Comparison of ENCODE assay signal across 15 mouse cellular contexts in genomic region chr10:58639291-58639690, GRCm38 (mm10). TPM values are rescaled to one million over a fixed set of nuclear protein-coding genes. Genes with fewer than 3 reads are reported as not detected.
A peak's percentile ranks its signal among the peaks of the same experiment; 100 is the strongest.
DNase-seq lines count a peak whose midpoint lies in the region; ATAC-seq and TF ChIP-seq lines count a peak whose summit lies in the region.
"Had no signal": no experiment of that assay in that cellular context is flagged by ENCODE, and none has a peak within 500 bp of the region (broad histone marks: within the 10 kb centered on the region; RNA-seq: fewer than 3 reads in every experiment).

No protein-coding gene starts in this region.

- DNase-seq in heart, postnatal 10 days: peak; percentile 45 to 48
- no peak for DNase-seq in heart, postnatal 36 days
- DNase-seq in midbrain, postnatal 0 days (ENCODE audit: low spot score): peak; percentile 72
- no peak for DNase-seq in midbrain, embryonic 11.5 days (ENCODE audit: low spot score, missing footprints)
- DNase-seq in cerebellum, postnatal 25 days: peak; percentile 54 to 76
- no peak for DNase-seq in limb, embryonic 10.5 days (ENCODE audit: low spot score)
- DNase-seq in urinary bladder, adult 2 months (ENCODE audit: low spot score): no peak
- DNase-seq: embryo, embryonic 11 days; gastrocnemius, postnatal 10 days; liver, postnatal 0 days had no signal

- no peak for TF ChIP-seq CTCF in midbrain, postnatal 0 days (IDR thresholded peaks at IDR 0.05)

- H3K27me3 ChIP-seq in midbrain, postnatal 0 days (ENCODE audit: insufficient read depth, low read length): no peaks in the 10 kb centered on the region
- no peaks in the 10 kb centered on the region for H3K27me3 ChIP-seq in midbrain, embryonic 11.5 days (ENCODE audit: control insufficient read depth, insufficient read depth, low read length)
- no peaks in the 10 kb centered on the region for H3K27me3 ChIP-seq in limb, embryonic 10.5 days (ENCODE audit: low read depth, poor library complexity, severe bottlenecking)
- H3K27me3 ChIP-seq: kidney, embryonic 15.5 days; limb, embryonic 13.5 days had no signal

- no peak overlapping the region for H3K4me3 ChIP-seq in midbrain, postnatal 0 days (ENCODE audit: low read depth, low read length)
- H3K4me3 ChIP-seq in midbrain, embryonic 11.5 days (ENCODE audit: low read depth, low read length): no peak overlapping the region
- H3K4me3 ChIP-seq in limb, embryonic 10.5 days: no peak overlapping the region
- H3K4me3 ChIP-seq: kidney, embryonic 15.5 days; limb, embryonic 13.5 days; myocyte had no signal

- H3K36me3 ChIP-seq in midbrain, postnatal 0 days (ENCODE audit: insufficient read depth, low read length): no peaks in the 10 kb centered on the region
- no peaks in the 10 kb centered on the region; the same call in 1 of the 2 replicates for H3K36me3 ChIP-seq in midbrain, embryonic 11.5 days (ENCODE audit: control insufficient read depth, insufficient read depth, low read length)
- no peaks in the 10 kb centered on the region for H3K36me3 ChIP-seq in limb, embryonic 10.5 days
- H3K36me3 ChIP-seq: kidney, embryonic 15.5 days; limb, embryonic 13.5 days had no signal

- no peaks in the 10 kb centered on the region for H3K4me1 ChIP-seq in midbrain, postnatal 0 days (ENCODE audit: insufficient read depth, low read length)
- H3K4me1 ChIP-seq in midbrain, embryonic 11.5 days (ENCODE audit: control insufficient read depth, insufficient read depth, low read length): peaks cover 15% of the 10 kb centered on the region
- peaks cover 41% of the 10 kb centered on the region for H3K4me1 ChIP-seq in limb, embryonic 10.5 days

- no peak overlapping the region for H3K27ac ChIP-seq in midbrain, postnatal 0 days (ENCODE audit: low read depth, low read length)
- no peak overlapping the region for H3K27ac ChIP-seq in midbrain, embryonic 11.5 days (ENCODE audit: low read depth, low read length)
- H3K27ac ChIP-seq in limb, embryonic 10.5 days: 0 out of 2 replicates have a peak overlapping the region, but pooled peaks have one; percentile 7
- H3K27ac ChIP-seq: kidney, embryonic 15.5 days; limb, embryonic 13.5 days had no signal

- WGBS in midbrain, postnatal 0 days: 70% methylated on average over 6 of the region's 6 CpGs
- WGBS in midbrain, embryonic 11.5 days: 83% methylated on average over 6 of the region's 6 CpGs
- 84% methylated on average over 6 of the region's 6 CpGs for WGBS in limb, embryonic 10.5 days

- H3K9ac ChIP-seq in midbrain, postnatal 0 days (replicated peaks; ENCODE audit: low read length, poor library complexity, severe bottlenecking): no peak overlapping the region
- H3K9ac ChIP-seq in midbrain, embryonic 11.5 days (ENCODE audit: low read length): no peak overlapping the region
- H3K9ac ChIP-seq: kidney, embryonic 15.5 days; limb, embryonic 13.5 days; liver, postnatal 0 days had no signal

- no peak overlapping the region for H3K4me2 ChIP-seq in midbrain, postnatal 0 days (ENCODE audit: low read depth, low read length, poor library complexity, severe bottlenecking)
- H3K4me2 ChIP-seq in midbrain, embryonic 11.5 days: no peak overlapping the region
- H3K4me2 ChIP-seq: kidney, embryonic 15.5 days; limb, embryonic 13.5 days had no signal

- ATAC-seq in midbrain, postnatal 0 days (ENCODE audit: low FRiP score): no peak; the same call in 1 of the 2 replicates
- ATAC-seq in midbrain, embryonic 11.5 days (ENCODE audit: low FRiP score): no peak
- no peak for ATAC-seq in granulocyte monocyte progenitor cell, adult 5-6 weeks (replicated peaks; ENCODE audit: poor library complexity, severe bottlenecking)
- ATAC-seq: activated CD4-positive, CD25-positive, alpha-beta regulatory T cell, adult 4 months; liver, postnatal 0 days had no signal

- intact Hi-C loops in heart, postnatal 10 days (cut with DNase I): no loop called here
- intact Hi-C loops in heart, postnatal 36 days (cut with DNase I): no loop called here

- H3K9me3 ChIP-seq in midbrain, postnatal 0 days (ENCODE audit: low read length): no peaks in the 10 kb centered on the region
- H3K9me3 ChIP-seq in midbrain, embryonic 11.5 days (ENCODE audit: control insufficient read depth, low read length): no peaks in the 10 kb centered on the region
- H3K9me3 ChIP-seq in limb, embryonic 10.5 days (replicated peaks): no peaks in the 10 kb centered on the region
- H3K9me3 ChIP-seq: kidney, embryonic 15.5 days; limb, embryonic 13.5 days had no signal

RNA-seq across cellular contexts. Expression of gene Edar, which starts 36.2 kb away (rescaled TPM):
- under 1 TPM; 0.64 to 0.65 TPM for total RNA-seq in heart, postnatal 10 days (2021)
- under 1 TPM; 0.41 to 0.42 TPM for total RNA-seq in heart, postnatal 36 days (2021)
- 0.33 and 0.85 TPM in 2 replicates for total RNA-seq in midbrain, postnatal 0 days (2014; rRNA removed)
- 0.13 and 0.16 TPM in 2 replicates for polyA plus RNA-seq in midbrain, postnatal 0 days (2015; fragmentation: Nextera tagmentation; extraction: Ambion mirVana)
- 0.18 and 0.59 TPM in 2 replicates for polyA plus RNA-seq in midbrain, embryonic 11.5 days (2014; fragmentation: Nextera tagmentation; extraction: Ambion mirVana)
- polyA plus RNA-seq in limb, embryonic 10.5 days (2016; fragmentation: Nextera tagmentation; extraction: Ambion mirVana): 1.8 and 2.3 TPM in 2 replicates
- polyA plus RNA-seq in urinary bladder, adult 2 months (2012; rRNA removed): 1.4 and 1.5 TPM in 2 replicates
- not detected in 2 replicates for total RNA-seq in granulocyte monocyte progenitor cell, adult 5-6 weeks (2014; fragmentation: Nextera tagmentation)
- total RNA-seq in granulocyte monocyte progenitor cell, adult 5-6 weeks (2017): not detected in 2 replicates
- polyA plus RNA-seq: myocyte had no signal

Comparison
In these comparisons a context has a peak if more than half of its experiments do, and no peak if none do; other contexts are left out.
1. DNase-seq: peak in heart, postnatal 10 days (2 of 2), midbrain, postnatal 0 days (single experiment) and cerebellum, postnatal 25 days (2 of 2); none in heart, postnatal 36 days (0 of 2), midbrain, embryonic 11.5 days (single experiment), limb, embryonic 10.5 days (single experiment) and urinary bladder, adult 2 months (single experiment).